Mouse (Mus musculus) urinary bladder, postnatal 4 days (tissue): ENCODE data around the gene Emsy.
A peak's percentile ranks its signal among the peaks of the same experiment; 100 is the strongest.

Experiments used
- DNase-seq, 2 experiments: peaks; one replicate each; pipeline ENCODE4 v3.0.0; 2021 to 2022; ENCODE audit warnings: low spot score in 2 of 2

Gene Emsy

DNA sequence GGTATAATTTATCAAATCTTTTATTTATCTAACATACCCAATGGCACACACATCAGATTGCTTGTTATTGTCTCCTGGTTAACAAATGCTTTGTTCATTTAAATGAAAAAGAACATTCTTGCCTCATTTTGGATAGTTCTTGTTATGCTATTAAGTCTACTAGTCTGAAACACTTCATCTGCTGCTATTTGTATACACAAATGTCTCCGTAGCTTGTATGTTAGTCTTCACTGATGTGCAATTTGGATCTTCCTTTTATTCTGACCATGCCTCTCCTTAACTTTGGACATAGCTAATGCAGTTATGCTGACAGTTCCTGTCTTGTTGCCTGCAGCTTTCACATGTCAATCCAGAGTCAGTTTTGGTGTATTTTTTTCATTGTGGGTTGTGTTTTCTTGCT is 79.1 kb downstream of the Emsy start:
- DNase-seq, result no peak

DNA sequence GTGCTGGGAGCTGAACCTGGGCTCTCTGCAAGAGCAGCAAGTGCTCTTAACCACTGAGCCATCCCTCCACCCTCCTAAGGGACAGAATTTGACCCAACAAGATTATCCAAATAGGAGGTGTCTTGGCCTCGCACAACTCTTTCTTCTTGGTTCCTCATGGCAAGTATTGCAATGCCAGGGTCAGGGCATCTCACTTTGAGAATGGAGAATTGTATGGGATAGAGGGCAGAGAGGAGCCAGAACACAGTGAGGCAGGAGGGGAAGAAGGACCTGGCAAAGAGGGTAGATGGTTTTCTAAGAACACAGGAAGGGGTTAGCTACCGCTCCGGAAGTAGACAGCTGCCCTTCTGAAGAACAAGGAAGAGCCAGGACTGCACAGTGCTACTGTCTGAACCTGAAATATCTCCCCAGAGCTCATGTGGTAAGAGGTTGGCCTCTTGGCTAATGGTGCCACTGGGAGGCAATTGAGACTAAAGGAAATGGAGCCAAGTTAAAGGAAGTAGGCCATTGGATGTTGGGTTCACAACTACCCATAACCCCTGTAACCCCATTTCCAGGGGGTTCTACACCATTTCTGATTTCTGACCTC is 80.8 kb downstream of the Emsy start:
- DNase-seq, result no peak

DNA sequence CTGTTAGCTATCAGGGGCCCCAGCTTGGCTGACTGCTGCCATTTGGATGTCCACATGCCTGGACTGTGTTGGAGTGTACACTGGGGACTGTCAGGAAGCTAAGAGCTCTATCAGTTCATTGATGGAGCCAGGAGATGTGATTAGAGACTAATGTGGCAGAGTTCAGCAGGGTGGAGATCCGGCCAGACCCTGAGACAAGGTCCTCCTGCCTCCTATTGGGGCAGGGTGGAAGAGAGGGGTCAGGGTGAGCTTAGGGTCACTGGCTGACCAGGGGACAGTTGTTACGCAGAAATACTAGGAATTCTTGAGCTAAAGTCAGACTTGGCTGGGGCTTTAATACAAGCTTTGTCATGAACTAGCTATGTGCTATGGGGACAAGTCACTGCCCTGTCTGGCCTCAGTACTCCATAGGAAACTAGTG is 81.8 kb downstream of the Emsy start:
- no peak for DNase-seq

DNA sequence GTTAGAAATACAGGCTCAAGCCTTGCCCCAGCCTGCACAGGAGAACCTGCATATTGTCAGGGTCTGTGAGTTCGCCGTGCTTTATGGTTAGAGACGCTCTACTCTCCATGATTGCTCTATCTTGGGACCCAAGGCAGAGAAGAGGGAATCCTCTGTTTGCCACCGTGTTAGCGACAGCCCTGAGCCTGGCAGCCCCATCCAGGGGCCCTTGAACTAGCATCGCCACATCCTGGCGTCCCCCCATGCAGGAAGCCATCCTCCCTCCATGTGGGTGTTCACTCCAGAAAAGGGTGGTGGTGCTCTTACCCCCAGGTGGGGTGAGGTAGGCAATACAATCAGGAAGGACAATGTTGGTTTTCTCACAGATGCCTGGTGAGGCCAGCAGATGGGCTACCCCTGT is 82.3 kb downstream of the Emsy start:
- no peak for DNase-seq

DNA sequence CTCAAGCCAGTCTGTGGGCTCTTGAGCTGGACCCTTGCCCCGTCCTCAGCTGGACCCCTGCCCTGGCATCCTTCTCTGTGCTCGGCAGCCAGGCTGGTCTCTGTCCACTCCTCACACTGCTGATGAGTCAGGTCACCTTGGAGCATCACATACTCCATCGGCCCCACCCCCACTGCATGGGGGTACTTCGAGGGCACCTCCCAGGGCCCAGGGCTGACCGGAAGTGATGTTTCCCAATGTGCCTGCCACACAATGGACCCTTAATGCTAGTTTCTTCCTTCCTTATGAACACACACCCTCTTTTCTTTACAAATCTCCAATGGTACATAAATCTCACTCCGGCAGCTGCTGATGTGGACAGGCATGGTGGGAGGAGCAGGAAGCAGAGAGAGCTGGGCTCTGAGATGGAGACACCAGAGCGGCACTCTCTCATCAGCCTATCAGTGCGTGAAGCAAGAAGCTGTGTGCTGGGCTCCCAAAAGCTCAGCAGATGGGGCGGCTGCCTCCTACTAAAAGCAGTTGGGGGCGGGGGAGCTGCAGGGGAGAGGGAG is 83.3 kb downstream of the Emsy start:
- no peak for DNase-seq

DNA sequence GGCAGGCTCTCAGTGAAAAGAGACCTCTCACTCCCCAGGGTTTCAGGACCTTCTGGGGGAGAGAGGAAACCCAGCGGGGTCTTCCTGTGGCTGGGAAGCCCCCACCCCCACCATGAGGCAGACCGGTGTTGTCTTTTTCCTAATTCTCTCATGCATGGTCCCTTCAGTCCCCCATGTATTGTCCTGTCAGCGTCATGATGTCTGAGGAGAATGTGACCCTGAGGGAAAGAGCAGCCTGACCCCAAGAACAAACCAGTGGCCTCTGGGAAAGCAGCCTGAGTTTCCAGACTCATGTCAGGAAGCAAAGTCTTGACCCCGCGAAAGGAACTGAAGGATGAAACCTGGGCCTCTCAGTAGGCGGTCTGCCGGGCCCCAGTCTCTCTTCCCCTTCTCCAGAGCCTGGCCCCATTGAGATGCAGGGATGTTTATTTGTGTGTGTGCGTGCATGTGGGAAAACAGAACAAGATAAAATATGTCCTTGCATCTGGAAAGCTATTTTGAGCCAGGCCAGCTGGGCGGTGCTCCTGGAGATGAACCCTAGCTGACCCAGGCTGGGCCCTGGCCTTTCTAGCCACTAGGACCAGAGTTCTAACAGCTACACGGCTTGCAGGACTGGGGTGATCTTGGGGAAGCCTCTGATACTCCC is 84.2 kb downstream of the Emsy start:
- peak in 1 of 2 experiments; percentile 49 for DNase-seq

DNA sequence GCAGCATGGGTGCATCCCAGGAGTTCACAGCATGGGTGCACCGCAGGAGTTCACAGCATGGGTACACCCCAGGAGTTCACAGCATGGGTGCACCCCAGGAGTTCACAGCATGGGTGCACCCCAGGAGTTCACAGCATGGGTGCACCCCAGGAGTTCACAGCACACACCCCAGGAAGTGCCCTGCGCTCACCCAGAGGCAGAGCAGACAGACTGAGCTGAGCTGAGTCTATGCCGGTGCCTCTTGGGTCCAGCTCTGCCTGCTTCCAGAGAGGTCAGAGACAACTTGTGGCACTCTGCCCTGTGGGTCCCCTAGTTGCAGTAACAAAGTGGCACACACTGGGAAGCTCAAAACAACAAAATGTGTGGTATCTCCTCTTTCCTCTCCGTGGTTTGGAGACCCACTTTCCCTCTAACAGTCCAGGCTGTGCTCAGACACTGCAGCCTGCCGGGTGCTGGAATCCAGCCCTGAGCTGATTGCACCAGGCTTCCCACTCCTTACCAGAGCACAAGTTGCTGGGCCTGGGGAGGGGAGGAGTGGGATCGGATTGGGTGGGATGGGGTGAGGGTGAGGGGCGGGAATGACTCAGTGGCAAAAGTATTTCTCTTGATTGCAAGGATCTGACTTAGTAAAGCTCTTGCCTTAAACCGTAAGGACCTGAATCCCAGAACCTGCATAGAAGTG is 85.6 kb downstream of the Emsy start:
- DNase-seq, result no peak

DNA sequence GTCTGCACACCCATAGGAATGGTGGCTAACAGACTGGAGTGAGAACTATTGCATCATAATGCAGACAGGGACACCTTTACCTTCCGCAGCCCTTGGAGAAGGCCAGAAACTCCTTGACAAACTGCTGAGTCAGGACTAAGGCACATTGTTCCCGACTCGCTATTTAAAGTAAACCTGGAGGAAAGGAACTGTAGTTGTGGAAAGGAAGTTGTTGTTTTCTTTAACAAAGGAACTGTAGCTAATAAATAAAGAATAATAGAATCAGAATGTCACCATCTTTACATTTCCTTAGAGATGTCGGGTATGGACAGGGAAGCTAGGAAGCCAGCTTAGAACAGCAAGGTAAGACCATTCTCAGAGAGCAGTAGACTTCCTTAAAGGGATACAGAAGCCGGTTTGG is 89.5 kb downstream of the Emsy start:
- DNase-seq, result no peak

DNA sequence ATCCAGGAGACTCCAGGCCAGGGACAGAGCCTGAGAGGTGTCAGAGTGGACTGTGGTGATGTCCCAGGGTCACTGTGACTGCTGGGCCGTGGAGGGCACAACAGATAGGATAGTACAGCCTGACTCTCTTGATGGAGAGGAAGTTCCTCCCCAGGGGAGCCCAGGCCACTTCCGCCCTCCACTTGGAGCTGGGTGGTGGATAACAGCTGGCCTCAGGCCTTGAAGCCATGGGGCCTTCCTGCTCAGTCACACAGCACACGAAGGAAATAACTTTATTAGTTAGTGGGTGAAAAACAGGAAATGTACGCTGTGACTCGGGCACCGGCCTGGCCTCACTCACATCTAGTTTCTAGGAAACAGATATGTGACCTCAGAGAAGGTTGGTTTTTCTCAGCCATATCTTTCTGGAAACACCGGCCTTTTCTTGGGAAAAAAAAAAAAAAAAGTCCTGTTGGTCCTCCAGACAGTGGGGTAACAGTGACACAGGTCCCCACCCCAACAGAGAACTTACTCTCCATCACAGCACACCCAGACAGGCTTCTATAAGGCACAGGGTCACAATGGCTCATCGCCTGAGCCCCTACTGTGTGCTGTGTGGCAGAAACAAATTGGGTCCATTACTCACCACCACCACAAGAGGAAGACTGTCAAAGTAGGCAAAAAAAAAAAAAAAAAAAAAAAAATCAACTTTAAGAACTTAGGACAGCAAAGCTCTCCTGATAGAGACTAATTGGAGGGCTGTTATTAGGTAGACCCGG is 91.8 kb downstream of the Emsy start:
- DNase-seq, result no peak

DNA sequence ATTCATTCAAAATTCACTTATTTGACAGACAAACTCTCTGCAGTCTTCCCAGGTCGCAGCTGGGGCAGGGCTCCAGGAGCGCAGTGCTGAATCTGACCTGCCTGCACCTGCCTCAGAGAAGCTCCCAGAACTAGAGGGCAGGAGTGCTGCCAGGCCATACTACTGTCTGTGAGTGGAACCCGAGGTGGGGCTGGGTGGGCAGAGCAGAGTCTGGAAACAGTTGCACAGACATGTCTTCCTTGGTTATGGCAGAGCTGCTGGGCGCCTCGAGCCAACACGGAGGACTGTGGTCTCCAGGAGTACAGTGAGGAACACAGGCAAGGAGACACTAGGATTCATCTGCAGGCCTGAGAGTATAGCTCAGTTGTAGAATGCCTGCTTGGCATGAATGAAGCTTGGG is 92.6 kb downstream of the Emsy start:
- DNase-seq, result no peak

DNA sequence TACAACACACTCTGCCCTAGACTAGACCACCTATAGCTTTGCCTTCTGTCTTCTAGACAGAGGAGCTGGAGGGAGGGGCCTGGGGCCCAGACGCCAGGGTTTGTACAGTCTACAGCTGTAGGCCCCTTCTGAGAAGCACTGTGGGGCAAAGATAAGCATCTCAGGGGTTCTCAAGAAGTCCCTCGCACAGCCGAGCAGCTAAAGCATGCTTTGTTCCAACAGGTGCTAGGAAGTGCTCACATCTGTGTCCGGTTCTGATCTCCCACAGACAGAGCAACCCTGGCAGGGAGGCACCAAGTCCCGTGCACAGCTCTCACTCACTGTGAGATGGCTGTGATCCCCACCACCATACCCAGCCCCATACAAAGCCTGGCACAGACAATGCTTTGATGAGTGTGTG is 93.6 kb downstream of the Emsy start:
- no peak for DNase-seq

DNA sequence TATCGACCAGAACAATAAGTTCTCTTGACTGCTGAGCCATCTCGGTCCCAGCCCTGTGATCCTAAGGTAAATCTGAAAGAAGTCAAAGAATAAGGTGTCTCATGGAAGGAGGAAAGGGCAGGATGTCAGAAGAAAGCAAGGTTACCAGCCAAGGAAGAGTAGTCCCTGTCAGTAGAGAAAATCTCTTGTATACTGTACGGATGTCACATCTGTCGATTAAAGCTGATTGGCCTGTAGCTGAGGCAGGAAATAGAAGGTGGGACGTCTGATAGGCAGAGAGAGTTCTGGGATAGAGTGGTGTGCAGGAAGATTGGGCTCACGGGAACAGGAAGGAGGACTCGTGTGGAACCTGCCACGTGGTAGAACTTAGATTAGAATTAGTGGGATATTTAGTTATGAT is 94.4 kb downstream of the Emsy start:
- no peak for DNase-seq

DNA sequence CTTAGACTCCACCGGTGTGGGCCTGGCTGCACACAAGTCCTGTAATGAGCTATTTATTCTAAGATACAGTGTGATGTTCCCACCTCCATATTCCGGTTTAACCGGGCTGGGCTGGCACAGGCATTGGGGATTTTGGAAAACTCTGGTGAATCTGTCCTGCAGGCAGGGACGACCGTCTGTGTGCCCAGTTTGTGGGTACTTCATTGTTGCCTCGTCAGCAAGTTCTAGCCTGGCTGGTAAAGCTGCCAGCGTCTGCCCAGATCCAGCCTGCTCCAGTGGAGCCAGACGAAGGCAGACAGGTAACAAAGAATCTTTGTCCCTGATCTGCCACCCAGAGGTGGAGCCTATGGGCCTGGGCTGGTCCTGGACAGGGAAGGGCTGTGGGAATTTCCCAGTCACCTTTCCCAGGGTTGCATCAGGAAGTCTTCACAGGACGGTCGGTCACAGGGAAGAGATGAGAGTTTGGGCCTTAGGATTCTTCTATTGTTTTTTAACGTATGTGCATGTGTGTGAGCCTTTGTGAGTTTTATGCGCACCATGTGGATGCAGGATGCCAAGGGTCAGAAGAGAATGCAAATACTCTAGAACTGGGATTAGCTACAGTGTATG is 94.9 kb downstream of the Emsy start:
- no peak for DNase-seq

DNA sequence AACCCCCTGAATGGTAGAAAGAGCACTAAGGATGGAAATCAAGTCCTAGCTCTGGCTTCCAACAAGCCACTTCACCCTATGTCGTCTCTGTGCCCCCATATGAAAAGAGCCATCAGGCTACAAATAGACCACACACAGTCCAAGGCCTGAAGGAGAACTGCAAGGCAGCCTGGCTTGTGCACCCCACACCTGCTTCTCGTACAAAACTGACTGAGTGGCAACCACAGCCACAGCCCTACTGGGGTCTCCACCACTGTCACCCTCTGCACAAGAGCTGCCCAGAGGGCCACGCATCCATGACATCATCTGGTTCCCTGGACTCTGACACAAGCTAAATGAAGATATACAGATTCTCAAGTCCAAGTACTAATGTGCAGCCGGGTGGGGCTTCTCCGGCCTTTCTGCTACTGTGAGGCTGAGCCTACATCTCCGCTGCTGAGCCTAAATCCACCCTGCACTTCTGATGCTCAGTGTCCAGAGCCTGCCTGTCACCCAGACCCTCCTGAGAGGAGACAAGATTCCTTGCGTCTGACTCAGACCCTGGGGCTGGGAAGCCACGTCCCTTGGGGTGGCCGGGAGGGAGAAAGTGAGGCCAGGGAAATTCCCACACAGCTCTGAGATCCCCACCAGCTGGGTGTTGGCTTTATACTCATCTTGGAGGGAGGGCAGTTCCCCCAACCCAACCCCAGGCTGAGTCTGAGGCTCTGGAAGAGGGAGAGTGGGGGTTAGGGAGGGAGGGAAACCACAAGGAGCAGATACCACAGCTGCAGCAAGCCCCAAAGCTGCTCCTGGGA is 98.3 kb downstream of the Emsy start:
- peak in 1 of 2 experiments; percentile 35 for DNase-seq

DNA sequence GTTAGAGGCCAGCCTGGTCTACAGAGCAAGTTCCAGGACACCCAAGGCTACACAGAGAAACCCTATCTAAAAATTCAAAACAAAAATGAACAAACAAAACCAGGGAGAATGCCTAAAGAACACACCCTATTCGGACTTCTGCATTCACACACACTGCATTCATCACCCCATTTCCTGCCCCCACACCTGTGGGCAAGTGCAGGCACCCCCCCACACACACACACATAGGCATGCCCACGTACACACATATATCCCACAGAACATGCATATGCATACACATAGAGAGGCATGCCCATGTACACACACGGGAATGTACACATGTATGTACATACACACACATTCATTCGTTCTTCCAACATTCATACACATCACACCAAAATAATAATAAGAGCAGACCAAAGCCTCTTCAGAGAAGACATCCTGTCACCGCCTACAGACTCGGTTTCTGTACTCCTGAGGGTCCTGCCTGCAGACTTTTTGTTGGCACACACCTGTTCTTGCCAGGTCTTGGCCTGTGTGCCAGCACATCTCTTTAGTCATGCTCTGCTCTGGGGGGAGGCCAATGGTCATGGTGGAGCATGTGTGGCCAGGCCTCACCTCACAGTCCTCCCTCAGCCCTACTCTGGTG is 99.7 kb downstream of the Emsy start:
- DNase-seq, result no peak

DNA sequence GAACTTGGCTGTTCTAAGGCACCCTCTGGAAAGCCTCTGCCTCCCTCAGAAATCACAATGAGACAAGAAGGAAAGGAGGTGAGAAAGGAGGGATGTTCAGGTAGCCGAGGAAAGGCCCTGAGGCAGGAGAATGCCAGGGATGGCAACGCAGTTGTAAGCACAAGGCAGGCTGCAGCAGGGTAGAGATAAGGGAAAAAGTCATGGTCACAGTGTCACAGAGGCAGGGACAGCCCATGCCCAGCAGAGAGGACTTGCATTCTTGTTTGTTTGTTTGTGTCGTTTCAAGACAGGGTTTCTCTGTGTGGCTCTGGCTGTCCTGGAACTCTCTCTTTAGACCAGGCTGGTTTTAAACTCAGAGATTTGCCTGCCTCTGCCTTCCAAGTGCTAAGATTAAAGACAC is 105.5 kb downstream of the Emsy start:
- DNase-seq, result no peak

DNA sequence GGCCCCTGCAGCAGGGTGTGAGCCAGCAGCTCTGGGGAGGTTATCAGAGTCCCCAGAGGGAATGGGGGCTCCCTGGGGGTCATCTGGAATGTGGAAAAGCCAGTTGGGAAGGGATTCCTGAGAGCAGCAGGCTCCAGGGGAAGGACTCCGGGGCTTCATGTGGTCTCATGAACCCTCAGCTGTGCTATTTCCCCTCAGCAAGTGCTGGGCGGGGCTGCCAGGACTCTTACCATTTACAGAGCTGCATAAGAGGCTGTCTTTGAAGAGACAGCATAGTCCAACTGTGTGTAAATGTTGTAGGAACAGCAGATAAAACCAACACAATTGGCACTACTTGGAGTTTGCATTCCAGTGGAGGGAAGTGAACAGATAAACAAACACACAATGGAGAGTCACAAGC is 106.0 kb downstream of the Emsy start:
- DNase-seq, result no peak

DNA sequence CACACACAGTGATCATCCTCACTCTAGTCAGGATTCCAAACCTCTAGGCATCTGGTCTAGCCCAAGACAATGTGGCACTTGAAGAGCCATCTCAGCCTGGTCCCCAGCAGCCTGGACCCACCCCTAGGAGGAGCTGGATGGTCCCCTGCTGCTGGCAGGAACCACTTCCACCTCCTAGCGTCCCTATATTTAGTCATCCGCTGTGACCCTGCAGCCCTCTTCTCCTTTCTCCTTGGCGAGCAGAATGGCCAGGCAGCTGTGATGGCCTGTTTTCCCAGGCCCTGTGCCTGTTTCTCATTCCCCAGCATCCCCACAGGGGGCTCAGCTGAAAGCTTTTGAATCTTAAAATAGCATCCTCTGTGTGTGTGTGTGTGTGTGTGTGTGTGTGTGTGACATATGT is 107.7 kb downstream of the Emsy start:
- no peak for DNase-seq

DNA sequence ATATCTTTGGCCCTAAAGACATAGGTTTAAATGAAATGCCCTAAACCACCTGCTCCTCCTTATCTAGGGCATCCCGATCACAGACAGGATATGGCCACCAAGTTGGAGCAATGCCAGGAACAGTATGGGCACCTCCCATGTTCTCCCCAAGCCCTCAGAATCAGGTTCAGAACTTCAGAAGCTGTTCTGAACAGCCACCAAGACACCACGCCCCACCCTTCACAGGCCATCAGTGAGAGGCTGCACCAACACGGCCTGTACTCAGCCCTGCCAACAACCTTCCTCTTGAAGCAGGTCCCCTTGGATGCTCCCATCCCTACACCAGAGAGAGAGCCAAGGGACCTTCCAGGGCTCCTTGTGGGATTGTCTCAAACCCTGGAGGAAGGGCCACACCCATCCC is 112.0 kb downstream of the Emsy start:
- no peak for DNase-seq

DNA sequence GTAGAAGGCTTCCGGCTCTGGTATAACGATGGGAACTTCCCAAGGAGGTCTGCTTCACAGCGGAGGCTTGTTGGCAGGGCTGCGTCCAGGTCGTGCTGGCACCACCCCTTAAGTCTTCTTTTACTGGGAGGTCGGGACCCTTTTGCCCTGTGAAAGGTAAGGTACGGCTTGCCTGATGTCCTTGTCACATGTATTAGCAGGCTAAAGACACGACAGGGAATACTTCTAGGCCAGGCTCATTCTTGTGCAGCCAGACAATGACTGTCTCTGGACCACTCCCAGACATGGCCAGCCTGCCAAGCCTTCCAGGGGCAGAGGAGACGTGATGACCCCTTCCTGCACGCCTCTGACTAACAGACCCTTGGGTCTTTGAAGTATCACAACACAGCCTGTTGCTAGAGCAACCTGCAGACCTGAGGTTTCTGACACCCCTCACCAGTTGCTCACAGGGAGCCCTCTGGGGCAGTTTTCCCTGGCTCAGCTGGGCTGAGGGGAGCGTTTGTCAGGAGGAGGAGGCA is 112.7 kb downstream of the Emsy start:
- no peak for DNase-seq
